Mouse (Mus musculus) macrophage (primary cell): ENCODE measurements around the gene Phlda3. TPM values are rescaled to one million over a fixed set of nuclear protein-coding genes. Genes with fewer than 3 reads are reported as not detected.

Experiments
- H3K27ac ChIP-seq: fragments of 350-480 bp; formaldehyde crosslinking; 2 replicates; pipeline ENCODE4 v1.9.0; 2021
- H3K36me3 ChIP-seq: fragments of 350-480 bp; formaldehyde crosslinking; 2 replicates; pipeline ENCODE4 v1.9.0; 2021; ENCODE audit errors: inconsistent target
- H3K4me3 ChIP-seq: fragments of 350-480 bp; formaldehyde crosslinking; 2 replicates; pipeline ENCODE4 v1.9.0; 2021; ENCODE audit errors: inconsistent target
- H3K79me2 ChIP-seq: fragments of 350-480 bp; formaldehyde crosslinking; 2 replicates; pipeline ENCODE4 v1.9.0; 2021; ENCODE audit errors: inconsistent target
- WGBS: methylation state at CpG from one replicate; pipeline ENCODE4 v1.1.7; 2026; ENCODE audit warnings: inconsistent platforms; ENCODE audit not compliant: missing documents; 5-methylcytosine and 5-hydroxymethylcytosine counted together
- polyA plus RNA-seq: library from polyadenylated mRNA; stranded (reverse); fragments of 250-400 nt; gene quantifications from 3 replicates; pipeline ENCODE4 v1.2.4, GENCODE M21; 2018; ENCODE audit warnings: inconsistent platforms

Phlda3 gene
- polyA plus RNA-seq, 1 experiment from 2014 or later, result 3.9 TPM

DNA sequence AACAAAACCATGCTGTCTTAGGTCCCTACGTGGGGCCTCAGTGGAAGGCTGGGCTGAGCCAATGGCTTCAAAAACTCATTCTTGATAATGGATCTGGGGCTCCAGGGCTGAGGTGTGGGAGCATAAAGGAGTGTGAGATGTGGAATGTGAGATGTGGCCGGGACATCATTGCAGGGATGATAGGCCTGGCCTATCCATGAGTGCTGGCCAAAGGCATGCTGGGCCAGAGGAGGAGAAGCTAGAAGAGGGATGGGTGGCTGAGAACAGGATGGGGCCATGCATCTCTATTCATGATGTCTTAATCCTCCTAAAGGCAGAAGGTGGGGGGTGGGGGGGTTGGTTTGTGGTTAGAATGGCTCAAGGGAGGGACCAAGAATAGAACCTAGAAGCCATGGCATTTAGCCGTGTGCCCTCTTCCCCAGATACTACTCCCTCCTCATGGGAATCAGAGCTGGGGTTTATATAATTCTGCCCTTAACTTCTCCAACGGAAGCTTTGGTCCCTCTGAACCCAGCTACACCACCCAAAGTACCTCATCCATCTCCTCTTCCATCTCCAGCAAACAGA is 1.5 kb downstream of the Phlda3 start:
- Histone ChIP-seq H3K27ac (no peak overlapping the region), H3K4me3 (peak overlapping the region; percentile 50), H3K79me2 (no peaks in the 10 kb centered on the region), H3K36me3 (no peaks in the 10 kb centered on the region)
- WGBS, result 91% methylated on average over 4 of the region's 4 CpGs

DNA sequence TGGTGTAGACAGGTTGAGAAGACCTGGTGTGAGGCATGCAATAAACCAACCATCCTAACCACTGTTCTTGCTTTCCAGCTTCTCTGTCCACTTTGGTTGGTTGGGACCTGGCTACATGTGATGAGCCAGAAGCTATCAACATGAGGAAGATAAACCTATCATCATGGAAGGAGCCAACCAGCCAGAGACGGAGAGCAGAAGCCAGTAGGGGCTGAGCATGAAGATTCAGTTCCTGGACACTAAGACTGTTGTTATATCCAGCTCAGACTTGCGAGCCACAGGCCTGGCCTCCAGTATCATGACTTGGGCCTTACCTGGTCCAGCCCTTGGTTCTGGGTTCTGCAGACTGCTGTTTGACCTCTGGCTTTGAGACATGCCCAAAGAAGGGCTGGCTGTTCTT is 2.5 kb downstream of the Phlda3 start:
- Histone ChIP-seq H3K4me3 (no peak overlapping the region), H3K27ac (no peak overlapping the region), H3K36me3 (no peaks in the 10 kb centered on the region), H3K79me2 (no peaks in the 10 kb centered on the region)
- WGBS, result 95% methylated on average over 2 of the region's 2 CpGs

DNA sequence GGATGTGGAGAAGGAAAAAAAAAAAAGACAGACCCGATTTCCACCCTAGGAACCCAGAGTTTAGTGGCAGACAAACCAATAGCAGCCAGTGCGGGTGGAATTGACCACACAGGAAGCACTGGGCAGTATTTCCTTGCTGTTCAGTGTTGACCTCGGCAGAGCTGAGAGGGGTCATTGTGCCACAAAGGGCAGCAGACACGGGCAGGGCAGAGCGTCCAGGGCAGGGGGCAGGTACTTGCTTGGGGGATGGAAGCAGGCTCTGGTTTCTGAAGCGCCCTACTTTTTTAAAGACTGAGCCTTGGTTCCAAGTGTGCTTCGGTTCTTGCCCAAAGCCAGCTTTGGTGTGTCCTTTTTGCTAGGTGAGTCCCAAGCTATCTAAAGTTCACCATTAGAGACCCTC is 4.3 kb downstream of the Phlda3 start:
- H3K79me2 ChIP-seq, result no peaks in the 10 kb centered on the region
- WGBS, result 60% methylated on average over 7 of the region's 7 CpGs
- no peak overlapping the region for H3K4me3 ChIP-seq
- H3K27ac ChIP-seq, result peak overlapping the region; percentile 21
- no peaks in the 10 kb centered on the region for H3K36me3 ChIP-seq

- Histone ChIP-seq H3K4me3 (no peak overlapping the region), H3K79me2 (no peaks in the 10 kb centered on the region), H3K36me3 (no peaks in the 10 kb centered on the region), H3K27ac (peak overlapping the region; percentile 21)
- 61% methylated on average over 12 of the region's 12 CpGs for WGBS
These were observed 5.1 kb downstream of the Phlda3 start for GRCm38 (mm10) chr1:135770896-135771572.

- WGBS, result 95% methylated on average over 8 of the region's 8 CpGs
- no peak overlapping the region for H3K4me3 ChIP-seq
These were observed 5.7 kb downstream of the Phlda3 start for GRCm38 (mm10) chr1:135771573-135771970.

DNA sequence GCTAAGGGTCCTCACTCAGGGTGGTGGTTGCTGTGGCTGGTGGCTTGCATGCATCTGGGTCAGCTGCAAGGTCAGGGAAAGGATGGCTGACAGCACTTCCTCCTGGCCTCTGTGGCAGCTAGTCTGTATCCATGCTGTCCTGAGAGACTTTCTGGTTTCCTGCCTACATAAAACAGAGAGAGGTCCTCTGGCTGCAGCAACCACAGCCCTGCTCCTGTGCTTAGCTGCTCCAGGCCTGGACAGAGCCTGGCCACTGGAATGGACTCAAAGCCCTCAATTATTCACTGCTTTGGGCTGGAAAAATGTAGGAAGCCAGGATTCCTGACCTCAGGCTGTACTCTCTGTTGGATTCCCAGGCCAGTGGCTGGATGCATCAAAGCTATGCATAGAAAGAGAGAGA is 10.7 kb downstream of the Phlda3 start:
- Histone ChIP-seq H3K79me2 (no peaks in the 10 kb centered on the region), H3K27ac (no peak overlapping the region), H3K4me3 (no peak overlapping the region), H3K36me3 (no peaks in the 10 kb centered on the region)

More at GRCm38 (mm10) chr1:135771573-135771970, 5.7 kb downstream of the Phlda3 start:
- H3K36me3 ChIP-seq, result no peaks in the 10 kb centered on the region
- no peaks in the 10 kb centered on the region for H3K79me2 ChIP-seq
- H3K27ac ChIP-seq, result no peak overlapping the region

GRCm38 (mm10) chr1:135777046-135777445 is 11.1 kb downstream of the Phlda3 start:
- WGBS, result 100% methylated on average over 1 of the region's 1 CpGs
- H3K27ac ChIP-seq, result no peak overlapping the region
- no peaks in the 10 kb centered on the region for H3K36me3 ChIP-seq
- no peak overlapping the region for H3K4me3 ChIP-seq
- no peaks in the 10 kb centered on the region for H3K79me2 ChIP-seq

DNA sequence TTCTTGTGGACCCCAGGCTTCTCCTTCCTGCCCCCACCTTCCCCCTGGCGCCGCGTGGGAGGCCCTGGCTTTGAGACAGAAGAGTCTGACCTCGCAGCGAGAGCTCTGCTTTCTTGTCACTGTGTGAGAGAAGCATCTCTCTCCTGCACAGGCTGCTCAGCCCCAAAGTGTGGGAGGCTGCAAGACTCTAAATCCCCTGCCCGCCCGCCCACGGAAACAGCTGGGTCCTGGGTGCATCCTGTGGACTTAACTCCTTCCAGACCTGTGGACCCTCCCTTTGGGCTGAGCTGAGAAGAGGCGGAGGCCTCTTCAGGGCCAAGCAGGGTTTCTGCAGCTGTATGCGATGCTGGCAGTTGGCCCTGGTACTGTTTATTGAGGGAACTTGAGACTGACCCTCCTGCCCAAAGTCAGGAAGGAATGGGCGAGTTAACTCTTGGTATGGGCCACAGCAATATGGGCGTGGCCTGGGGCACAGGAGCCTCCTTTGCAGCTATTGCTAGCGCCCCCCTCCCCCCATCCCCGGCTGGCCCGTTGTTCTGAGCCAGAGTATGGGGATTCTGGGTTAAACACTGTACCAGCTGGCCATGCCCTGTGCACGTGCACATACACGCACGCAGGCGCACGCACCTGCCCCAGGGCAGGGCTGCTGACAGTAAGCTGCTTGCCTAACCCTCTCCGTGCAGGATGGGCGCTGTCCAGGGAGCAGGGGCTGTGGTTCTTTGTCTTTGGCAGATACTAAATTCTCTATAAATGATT is 13.0 kb downstream of the Phlda3 start, which contains the start of gene Tnni1:
Tnni1 (plus strand) TSS at position 655 of the 756 bp plus-strand sequence.
- Histone ChIP-seq H3K79me2 (no peaks in the 10 kb centered on the region), H3K4me3 (no peak within 1 kb of the TSS), H3K27ac (no peak within 1 kb of the TSS), H3K36me3 (no peaks in the 10 kb centered on the region)
- WGBS, result 24% methylated on average over 17 of the region's 22 CpGs

- Histone ChIP-seq H3K36me3 (no peaks in the 10 kb centered on the region), H3K27ac (no peak overlapping the region), H3K4me3 (no peak overlapping the region), H3K79me2 (no peaks in the 10 kb centered on the region)
- WGBS, result 83% methylated on average over 4 of the region's 4 CpGs
These were observed 14.7 kb downstream of the Phlda3 start for GRCm38 (mm10) chr1:135780649-135781048.

- Histone ChIP-seq H3K36me3 (no peaks in the 10 kb centered on the region), H3K27ac (no peak overlapping the region), H3K4me3 (no peak overlapping the region), H3K79me2 (no peaks in the 10 kb centered on the region)
- 21% methylated on average over 13 of the region's 13 CpGs for WGBS
These were observed 15.3 kb downstream of the Phlda3 start for GRCm38 (mm10) chr1:135781220-135781619.

DNA sequence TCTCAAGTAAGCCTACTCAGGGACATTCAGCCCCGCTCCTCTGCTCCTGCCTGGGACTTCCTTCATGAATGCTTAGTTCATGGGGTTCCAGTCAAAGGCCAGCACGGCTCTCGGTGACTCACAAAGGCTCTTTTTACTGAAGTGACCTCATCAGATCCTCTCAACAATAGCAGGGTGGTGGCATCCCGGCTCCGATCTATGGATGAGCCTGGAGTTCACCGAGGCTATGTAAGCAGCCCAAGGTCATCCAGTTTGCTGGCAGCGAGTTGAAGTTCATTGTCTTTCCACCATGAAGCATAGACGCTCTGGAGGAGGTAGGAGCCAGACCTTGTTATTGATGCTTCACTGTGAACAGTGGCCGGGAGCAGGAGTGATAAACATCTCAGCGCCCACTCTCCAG is 16.9 kb downstream of the Phlda3 start:
- no peaks in the 10 kb centered on the region for H3K79me2 ChIP-seq
- 88% methylated on average over 9 of the region's 10 CpGs for WGBS
- H3K27ac ChIP-seq, result no peak overlapping the region
- H3K36me3 ChIP-seq, result no peaks in the 10 kb centered on the region
- no peak overlapping the region for H3K4me3 ChIP-seq

DNA sequence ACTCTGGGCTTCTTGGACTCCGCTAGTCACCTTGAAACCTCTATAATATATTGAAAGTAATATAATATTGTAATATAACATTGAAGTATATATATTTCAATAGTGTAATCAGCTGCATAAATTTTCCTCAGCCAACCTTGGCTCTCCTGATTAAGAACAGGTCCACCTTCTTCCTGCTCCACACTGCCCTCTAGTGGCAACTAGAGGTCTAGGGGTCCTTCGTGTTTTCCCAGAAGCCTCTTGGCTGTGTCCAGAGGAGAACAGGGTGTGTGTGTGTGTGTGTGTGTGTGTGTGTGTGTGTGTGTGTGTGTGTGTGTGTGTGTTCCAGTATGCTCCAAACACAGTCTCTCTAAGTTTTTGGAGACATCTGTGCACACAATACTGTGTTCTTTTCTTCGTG is 21.9 kb downstream of the Phlda3 start:
- no peak overlapping the region for H3K27ac ChIP-seq
- no peaks in the 10 kb centered on the region for H3K79me2 ChIP-seq
- no peaks in the 10 kb centered on the region for H3K36me3 ChIP-seq
- no peak overlapping the region for H3K4me3 ChIP-seq
- WGBS, result 49% methylated on average over 2 of the region's 3 CpGs

GRCm38 (mm10) chr1:135788708-135789107 is 22.8 kb downstream of the Phlda3 start:
- no peak overlapping the region for H3K4me3 ChIP-seq
- WGBS, result 15% methylated on average over 8 of the region's 10 CpGs

GRCm38 (mm10) chr1:135789815-135790214 is 23.9 kb downstream of the Phlda3 start:
- no peaks in the 10 kb centered on the region for H3K79me2 ChIP-seq
- H3K27ac ChIP-seq, result no peak overlapping the region
- no peaks in the 10 kb centered on the region for H3K36me3 ChIP-seq
- 22% methylated on average over 5 of the region's 5 CpGs for WGBS
- H3K4me3 ChIP-seq, result no peak overlapping the region

More at GRCm38 (mm10) chr1:135788708-135789107, 22.8 kb downstream of the Phlda3 start:
- Histone ChIP-seq H3K79me2 (no peaks in the 10 kb centered on the region), H3K36me3 (no peaks in the 10 kb centered on the region), H3K27ac (no peak overlapping the region)
